Mouse (Mus musculus): Measurements from ENCODE around the gene Ric1. TPM values are rescaled to one million over a fixed set of nuclear protein-coding genes. Genes with fewer than 3 reads are reported as not detected.

The Ric1 gene
- 14.3 TPM for polyA plus RNA-seq (2014; fragmentation: Illumina TruSeq; extraction: RNeasy Lipid Tissue Mini Kit (QIAGEN cat#74804); ENCODE audit: low read depth, low replicate concordance)

DNA sequence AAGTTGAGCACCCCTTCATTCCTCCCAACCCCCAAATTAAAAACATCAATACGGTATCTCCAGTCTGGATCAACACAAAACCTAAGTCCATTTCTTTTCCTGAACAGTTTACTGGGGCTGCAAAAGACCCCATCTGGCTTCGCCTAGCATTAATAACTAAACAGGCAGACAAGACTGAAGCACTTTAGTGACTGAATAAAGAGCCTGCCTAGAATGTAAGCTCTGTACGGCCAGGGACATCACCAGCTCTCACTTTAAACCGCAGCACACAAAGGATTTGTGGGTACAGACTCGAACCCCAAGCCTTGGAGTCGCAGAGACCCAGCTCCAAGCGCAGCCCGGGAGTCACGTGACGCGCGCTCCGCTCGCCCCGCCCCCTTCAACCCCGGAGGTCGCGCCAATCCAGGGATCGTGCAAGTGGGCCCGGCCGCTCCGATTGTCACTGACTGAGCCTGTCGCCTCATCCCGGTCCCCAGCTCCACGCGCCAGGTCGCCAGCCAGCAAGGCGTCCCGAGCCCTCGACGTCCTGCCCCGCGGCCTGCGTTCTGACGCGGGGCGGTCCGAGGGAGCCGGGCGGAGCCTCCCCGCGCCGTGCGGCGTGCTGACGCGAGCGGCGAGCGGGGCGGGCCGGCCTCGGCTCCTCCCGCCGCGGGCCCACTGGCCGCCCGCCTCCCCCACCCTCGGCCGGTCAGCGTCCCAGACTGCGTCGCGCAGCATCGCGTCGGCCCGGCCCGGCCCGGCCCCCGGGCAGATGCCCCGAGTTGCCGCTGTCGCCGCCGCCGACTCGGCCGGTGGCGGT is at the start of gene Ric1:
Gene Ric1 (plus strand): TSS at position 646 of the 799 bp plus-strand sequence.

DNA sequence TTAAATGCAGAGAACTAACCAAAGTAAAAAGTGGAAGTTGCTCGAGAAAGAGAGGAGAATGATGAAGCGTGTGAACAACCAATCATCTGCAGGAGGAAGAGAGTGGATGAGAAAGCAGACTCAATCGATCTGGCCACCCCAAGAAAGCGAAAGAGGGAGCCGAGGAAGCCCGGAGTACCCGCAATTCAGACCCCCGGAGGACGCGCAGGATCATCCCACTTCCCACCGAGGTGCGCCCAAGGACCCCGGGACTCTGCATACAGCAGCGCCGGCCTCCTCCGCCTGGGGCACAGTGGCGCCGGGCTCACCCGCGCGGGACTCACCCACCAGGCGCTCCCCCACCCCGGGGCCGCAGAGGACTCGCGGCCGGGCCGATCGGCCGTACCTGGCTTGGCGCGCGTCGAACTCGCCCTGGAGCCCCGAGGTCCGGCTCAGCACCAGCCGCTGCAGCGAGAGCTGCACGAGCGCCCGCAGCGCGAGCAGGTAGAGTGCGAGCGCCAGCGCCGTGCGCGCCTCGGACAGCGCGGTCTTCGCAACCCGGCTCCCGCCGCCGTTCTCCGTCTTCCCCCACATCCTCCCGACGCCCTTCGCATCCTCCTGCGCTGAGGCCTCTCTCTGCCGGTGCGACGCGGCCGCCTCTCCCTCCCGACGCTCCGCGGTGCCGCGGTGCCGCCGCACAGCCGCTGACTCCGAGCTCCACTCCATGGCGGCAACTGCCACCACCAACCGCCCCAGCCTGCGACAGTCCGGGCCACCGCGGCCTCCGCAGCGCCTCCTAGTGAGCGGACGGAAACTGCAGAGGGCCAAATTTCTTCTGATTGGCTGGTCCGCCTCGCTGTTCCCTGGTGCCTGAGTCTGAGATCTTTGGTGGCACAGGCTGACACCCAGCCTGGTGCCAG is 125.8 kb downstream of the Ric1 start, which contains the start of gene Ermp1:
Gene Ermp1 (minus strand): TSS at position 765 of the 899 bp plus-strand sequence.

Other genes with a start within 250 kb of the Ric1 start
- gene Insl6, start 196.9 kb upstream of the Ric1 start, polyA plus RNA-seq (2014; fragmentation: Illumina TruSeq; extraction: RNeasy Lipid Tissue Mini Kit (QIAGEN cat#74804); ENCODE audit: low read depth, low replicate concordance): 266 TPM
- gene Rln1, start 187.6 kb upstream of the Ric1 start, polyA plus RNA-seq (2014; fragmentation: Illumina TruSeq; extraction: RNeasy Lipid Tissue Mini Kit (QIAGEN cat#74804); ENCODE audit: low read depth, low replicate concordance): not detected
- gene Plgrkt, start 154.9 kb upstream of the Ric1 start, polyA plus RNA-seq (2014; fragmentation: Illumina TruSeq; extraction: RNeasy Lipid Tissue Mini Kit (QIAGEN cat#74804); ENCODE audit: low read depth, low replicate concordance): 13.0 TPM
- gene Cd274, start 154.8 kb upstream of the Ric1 start, polyA plus RNA-seq (2014; fragmentation: Illumina TruSeq; extraction: RNeasy Lipid Tissue Mini Kit (QIAGEN cat#74804); ENCODE audit: low read depth, low replicate concordance): 2.8 TPM
- gene Pdcd1lg2, start 111.4 kb upstream of the Ric1 start, polyA plus RNA-seq (2014; fragmentation: Illumina TruSeq; extraction: RNeasy Lipid Tissue Mini Kit (QIAGEN cat#74804); ENCODE audit: low read depth, low replicate concordance): 0.70 TPM
- 28.2 TPM for gene Ermp1, start 126.1 kb downstream of the Ric1 start, polyA plus RNA-seq (2014; fragmentation: Illumina TruSeq; extraction: RNeasy Lipid Tissue Mini Kit (QIAGEN cat#74804); ENCODE audit: low read depth, low replicate concordance)
- gene Mlana, start 175.5 kb downstream of the Ric1 start, polyA plus RNA-seq (2014; fragmentation: Illumina TruSeq; extraction: RNeasy Lipid Tissue Mini Kit (QIAGEN cat#74804); ENCODE audit: low read depth, low replicate concordance): not detected

Measured in testis, adult 10 weeks (tissue).